Mouse (Mus musculus) telencephalon, adult 2 months (tissue): Measurements from ENCODE around the gene Rps6kc1.
"Not testable (repeated sequence)": the region's sequence is repeated elsewhere in the genome, so short reads cannot be mapped to it uniquely, and the experiment has no call there.

ENCODE experiments used
- DNase-seq: peaks from one replicate; pipeline ENCODE4 v3.0.0-alpha.2; 2011; ENCODE audit warnings: low read depth, low spot score

Gene Rps6kc1

DNA sequence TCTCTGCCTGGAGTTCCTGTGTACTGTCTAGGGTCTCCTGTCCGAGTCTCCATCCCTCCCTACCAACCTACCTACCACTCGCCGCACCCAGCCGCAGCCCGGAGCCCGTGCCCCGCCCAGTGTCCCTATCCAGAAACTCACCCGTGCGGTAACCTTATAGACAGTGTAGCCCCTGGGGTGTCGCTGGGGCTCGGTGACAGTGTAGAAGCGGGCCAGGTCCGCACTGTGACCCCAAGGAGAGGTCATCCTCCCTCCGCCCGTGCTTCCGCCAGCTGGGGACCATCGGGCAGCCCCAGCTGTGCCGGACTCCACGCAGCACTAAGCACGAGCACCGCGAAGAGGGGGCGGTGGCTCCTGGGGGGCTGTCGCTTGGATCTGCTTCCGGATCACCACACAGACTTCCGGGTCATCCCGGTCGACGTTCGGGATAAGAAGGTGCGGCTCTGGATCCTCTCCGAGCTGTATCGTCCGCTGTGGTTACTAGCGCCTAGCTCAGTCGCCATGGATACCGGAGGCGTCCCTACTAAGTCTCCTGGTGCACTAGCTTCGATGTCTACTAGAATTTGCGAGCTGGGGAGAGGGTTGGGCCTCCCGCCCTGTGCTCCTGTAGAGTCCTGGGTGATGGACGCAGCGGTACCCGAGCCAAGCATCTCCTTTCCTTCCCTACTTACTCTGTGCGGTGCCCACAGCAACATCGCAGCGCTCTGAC lies at the start of gene Rps6kc1:
Rps6kc1 (minus strand) TSS at position 356 of the 709 bp plus-strand sequence.
- DNase-seq: peak; percentile 89

DNA sequence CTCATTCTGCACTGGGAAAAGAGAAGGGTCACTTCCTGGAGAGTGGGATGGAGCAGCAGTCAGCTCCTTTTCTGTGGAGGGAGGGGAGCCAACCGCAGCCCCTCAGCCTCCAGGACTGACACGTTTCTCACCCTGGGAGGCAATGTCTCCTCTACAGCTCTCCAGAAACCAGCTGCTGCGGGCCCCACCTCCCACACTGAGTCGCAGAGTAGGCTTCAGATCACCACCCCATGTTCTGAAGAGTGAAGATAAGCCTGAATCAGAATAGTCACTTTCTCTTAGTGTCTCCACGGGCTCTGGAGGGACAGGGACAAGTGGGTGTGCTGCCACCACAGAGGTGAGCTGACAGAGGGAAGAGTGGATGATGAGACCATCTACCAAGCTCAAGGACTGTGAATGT lies 47.3 kb upstream of the Rps6kc1 start:
- DNase-seq: no peak

DNA sequence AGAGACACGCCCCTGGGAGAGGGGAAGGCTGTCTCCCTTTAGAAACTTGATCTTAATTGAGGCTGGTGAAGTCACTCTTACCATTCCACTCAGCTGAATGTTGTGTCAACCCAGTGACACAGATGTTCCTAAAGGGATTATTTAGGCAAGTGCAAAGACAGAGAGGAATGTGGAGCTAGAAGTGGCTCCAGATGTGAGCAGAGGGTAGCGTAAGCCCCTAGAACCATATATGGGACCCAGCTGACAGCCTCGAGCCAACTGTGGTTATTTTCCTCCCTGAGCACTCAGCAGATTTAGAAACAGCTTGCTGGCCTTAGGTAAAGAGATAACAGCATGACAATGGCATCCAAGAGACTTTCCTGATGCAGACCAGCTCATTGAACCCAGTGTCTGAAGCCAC lies 41.4 kb upstream of the Rps6kc1 start:
- DNase-seq: no peak

DNA sequence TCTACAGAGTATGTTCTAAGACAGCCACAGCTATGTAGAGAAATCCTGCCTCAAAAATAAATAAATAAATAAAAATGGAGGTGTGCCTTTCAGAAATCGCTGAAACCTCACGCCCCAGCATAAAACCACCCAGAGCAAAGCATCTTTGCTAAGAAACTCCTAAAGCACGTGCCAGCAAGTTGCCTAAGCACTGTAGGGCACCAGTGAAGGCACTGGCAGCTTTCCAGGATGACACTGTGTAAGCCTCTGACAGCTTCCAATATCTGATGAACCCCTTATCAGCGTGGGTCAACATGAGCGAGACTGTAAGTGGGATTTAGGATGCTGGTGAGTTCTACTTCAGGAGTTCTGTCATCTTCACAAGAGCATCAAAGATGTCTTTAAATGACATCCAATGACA lies 39.4 kb upstream of the Rps6kc1 start:
- DNase-seq: no peak

DNA sequence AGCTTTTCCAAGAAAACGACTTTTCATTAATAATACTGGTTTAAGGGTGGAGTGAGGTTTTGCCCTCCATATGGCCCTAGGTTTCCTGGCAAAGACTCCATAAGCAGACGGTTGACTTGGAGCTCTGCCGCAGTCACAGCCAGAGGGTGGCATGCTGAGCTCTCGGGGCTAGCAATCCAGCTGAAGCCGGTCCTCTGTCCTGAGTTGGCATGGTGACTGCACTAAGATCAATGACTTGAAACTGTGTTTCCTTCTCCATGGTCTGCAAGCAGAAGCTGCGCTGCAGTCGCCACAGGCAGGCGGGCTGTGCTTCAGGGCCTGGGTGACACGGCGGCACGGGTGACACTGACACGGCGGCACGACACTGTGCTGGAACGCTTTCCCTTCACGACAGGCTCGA lies 37.3 kb upstream of the Rps6kc1 start:
- DNase-seq: no peak

DNA sequence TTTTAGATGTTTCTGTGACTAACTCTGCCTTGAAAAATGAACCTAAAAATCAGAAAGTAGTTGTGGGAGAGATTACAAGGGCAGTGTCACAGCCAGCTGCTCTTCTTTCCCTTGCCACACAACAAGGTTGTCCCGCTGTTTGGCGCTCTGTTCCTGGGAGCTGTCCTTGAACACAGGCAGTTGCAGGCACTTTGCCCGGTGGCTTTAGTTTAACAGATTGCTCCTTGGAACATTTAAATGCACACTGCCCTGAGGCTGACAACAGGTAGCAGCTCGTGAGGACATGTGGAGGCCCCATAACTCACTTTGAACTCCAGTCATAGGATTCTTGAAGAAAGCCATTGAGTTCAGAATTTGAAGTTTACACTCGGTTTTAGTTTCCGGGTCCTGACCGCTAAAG lies 36.9 kb upstream of the Rps6kc1 start:
- no peak for DNase-seq

DNA sequence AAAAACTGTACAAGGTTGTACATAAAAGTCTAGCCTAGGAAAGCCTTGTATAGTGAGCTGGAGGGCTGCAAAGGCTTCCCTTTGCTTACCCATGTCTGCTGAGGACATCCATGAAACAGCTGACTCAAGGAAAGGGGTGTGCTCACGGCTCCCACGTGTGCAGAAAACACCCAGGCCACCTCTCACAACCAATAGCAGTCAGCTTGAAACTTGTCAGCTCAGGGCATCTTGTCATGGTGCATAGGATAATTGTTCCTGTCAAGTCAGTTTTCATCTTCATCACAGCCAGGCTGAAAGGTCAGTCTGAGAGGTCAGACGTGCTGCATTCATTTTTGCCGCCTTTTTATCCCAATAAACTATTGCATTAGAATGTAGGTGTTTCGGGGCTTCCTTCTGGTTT lies 36.4 kb upstream of the Rps6kc1 start:
- no peak for DNase-seq

DNA sequence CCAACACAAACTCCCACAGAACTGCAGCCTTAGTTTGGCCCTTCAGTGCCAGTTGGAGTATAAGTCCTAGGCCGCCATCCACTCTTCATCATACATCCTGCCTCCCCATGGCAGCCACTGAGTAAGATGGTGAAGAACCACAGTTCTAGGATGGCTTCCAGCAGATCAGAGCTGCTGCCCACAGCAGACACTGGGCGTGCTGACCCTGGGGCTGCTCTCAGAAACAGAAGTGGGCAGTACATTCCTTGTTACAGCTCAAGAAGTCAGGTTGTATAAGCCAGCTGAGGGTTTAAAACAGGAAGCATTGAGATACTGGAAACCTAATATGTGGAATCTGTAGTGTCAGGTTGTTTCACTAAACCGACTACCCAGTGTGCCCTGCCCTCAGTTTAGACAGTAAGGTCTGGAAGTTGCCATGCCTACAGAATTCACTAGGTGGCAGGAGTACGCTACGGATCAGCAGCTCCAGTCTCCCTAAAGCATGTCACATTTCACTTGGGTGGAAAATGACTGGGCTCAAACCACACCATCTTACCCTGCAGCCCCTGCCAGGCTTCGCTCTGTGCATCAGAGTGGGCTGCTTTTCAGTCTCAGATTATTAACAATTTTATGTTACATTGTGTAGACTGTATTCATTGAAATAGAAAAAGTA lies 32.7 kb upstream of the Rps6kc1 start:
- DNase-seq: peak; percentile 55

DNA sequence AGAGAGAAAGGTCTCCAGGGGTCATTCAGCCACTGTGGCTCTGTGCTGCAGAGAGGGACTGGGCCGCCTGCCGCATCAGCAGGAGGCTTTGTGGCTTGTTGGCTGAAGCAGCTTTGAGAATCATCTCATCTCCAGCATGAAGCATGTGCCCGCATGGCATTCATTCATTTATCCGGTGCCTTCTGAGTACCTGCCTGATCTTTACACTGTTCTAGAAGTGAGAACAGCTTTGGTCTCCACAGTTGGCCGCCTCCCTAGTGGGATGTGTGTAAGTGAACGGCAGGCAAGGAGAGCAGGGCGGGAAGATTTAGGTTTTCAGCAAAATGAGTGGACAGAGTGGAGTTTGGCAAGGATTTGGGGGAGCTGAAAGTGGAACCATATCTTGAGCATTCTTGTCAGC lies 28.2 kb upstream of the Rps6kc1 start:
- no peak for DNase-seq

DNA sequence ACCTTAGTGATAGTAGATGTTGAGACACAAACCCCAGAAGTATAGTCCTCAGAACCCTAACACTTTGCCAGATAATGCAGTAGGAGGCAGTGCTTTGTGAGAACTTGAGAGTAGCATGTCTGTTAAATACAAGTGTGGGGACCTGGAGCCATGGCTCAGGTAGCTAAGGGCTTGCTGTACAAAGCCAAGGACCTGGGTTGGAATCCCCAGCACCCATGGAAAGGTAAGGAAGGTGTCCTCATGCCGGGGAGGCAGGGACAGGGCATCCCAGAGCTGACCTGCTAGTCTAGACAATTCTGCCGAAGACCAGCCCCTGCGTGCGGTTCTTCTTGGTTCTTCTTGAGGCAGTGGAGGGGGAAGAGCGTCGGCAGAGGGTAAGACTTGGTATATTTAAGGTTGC lies 18.6 kb upstream of the Rps6kc1 start:
- no peak for DNase-seq

DNA sequence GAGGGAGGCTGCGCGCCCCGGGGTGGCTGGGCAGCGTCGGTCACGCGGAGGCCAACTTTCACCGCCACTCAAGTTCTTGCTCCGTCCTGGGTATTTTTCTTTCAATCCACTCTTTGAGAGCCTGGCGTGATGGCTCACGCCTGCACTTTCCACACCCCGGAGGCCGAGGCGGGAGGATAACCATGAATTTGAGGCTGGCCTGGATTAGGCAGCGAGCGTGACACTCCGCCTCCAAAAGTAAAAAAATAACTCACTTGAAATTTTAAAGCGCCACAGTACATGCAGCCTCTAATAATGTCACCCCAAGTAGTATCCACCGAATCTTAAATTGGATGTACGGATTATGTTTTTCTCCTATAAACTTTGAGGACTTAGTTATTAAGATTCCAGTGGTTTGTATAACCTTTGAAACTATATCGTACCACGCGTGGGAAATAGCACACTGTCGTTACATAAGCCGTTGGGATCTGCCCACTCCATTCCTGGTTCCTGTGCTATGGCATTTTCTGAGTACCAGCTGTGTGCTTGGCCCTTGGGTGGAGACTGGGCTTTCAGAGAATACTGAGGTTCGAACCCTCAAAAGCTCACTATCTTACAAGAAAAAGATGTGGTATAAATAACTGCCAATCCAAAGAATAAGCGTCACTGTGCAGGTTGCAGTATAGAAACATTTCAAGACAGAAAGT lies 17.6 kb upstream of the Rps6kc1 start:
- DNase-seq: no peak

DNA sequence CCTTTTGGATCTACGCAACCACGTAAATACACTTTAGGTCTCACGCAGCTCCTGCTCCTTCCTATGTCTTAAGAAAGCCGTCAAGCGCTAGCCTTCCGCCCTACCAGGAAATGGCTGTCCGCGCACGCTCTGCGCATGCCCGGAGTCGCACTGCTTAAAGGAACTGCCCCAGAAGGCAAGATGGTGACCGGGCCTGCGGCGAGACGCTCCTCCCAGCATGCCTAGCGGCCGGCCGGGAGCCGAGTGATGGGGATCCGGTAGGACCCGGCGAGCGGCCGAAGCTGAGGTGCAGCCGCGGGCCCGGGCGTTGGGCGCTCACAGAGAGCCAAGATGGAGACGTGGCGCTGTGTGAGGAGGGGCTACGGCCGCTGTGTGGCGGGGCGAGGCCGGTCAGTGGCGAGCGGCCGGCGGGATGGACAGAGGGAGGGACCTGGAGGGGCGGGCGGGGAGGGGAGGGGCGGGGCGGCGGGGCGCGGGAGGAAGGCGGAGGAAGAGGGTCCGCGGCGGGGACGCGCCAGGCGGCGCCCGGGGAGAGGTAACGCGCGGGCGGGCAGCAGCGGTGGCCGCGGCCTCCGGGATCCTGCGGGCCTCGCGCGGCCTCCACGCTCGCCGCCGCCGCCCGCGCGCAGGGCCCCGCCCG lies 16.9 kb upstream of the Rps6kc1 start:
- DNase-seq: peak; percentile 99

DNA sequence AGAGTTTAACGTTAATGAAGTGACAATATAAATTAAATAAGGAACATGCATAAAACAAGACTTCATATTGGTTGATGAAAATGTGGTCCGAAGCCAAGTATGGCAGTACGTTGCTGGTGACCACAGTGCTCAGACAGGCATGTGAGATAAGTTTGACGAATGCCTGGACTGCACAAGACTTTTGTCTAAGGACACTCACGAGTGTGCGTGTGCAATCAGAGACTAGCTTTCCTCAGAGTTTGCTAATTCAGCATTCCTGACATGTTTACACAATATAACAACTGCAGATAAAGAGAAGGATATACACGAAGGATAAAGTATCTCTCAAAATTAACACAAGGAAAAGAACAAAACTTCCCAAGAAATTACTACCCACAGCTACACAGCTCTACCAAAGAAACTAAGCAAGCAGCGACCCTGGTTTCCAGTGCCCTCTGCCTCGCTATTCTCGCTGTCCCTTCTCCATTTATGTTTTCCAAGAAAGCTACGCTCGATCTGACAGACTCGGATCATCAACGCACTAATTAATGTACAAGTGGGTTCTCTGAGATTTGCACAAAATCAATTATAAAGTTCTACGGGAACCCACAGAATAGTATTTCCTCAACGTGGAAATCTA lies 16.3 kb upstream of the Rps6kc1 start:
- DNase-seq: no peak

DNA sequence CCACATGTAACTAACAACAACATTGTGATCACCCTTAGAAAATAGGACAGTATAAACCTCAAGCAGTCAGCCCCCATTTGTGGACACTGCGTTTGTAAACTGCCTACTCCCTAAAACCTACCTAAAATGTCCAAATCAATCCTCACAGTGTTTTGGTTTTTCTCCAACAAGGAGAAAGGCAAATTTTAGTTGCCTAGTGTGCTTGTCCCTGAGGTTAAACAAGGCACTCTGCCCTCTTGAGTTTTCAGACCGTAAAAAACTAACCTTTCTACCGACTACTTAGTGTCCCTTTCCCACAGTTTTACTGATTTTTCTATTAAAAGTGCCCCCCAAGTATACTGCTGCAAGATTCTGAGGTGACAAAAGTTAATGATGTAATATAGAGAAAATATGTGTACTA lies 15.7 kb upstream of the Rps6kc1 start:
- DNase-seq: no peak

DNA sequence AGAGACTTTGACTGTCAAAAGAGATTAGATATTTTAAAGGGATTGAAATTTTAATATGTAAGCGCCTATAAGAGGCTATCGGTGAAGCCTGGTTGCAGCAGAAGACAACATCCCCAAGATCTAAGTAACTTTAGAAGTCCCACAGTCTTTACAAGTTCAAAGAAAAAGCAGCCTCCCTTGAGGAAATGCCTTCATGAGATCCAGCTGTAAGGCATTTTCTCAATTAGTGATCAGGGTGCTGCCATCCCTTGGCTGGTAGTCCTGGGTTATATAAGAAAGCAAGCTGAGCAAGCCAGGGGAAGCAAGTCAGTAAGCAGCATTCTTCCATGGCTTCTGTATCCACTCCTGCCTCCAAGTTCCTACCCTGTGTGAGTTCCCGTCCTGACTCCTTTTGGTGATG lies 13.2 kb upstream of the Rps6kc1 start, which contains the start of gene Angel2:
Angel2 (plus strand) TSS at position 301 of the 400 bp plus-strand sequence.
- not testable (repeated sequence) for DNase-seq

DNA sequence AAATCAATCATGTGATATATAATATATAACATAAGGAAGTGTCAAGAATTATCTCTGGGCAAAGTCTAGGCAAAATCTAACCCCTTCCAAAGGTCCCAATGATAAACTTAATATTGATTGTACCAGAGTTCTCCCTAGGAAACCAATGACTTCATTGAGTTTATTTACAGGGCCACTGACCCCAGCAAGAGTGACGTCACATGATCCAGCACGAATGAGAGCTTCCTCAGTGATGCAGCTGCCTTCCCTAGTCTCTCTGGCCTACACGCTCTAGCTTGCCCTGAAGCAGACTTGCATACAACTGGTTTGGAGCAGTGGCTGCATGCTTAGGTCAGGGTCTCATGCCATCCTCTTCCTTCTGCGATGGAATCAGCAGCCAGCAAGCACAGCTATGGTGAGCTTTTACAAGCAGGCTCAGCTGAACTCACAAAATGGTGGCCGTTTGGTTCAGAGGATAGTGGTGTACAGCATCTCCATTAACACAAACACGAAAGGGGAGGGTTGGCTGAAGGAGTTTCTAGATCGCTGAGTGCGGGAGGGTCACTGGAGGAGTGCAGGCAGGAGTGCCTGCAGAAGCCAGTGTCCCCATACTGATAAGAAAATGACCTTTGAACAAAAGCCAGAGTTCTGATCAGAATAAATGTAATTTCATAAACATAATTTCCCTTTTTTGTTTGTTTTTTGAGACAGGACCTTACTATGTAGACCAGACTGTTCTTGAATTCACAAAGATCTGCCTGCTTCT lies 8.3 kb upstream of the Rps6kc1 start:
- DNase-seq: no peak

DNA sequence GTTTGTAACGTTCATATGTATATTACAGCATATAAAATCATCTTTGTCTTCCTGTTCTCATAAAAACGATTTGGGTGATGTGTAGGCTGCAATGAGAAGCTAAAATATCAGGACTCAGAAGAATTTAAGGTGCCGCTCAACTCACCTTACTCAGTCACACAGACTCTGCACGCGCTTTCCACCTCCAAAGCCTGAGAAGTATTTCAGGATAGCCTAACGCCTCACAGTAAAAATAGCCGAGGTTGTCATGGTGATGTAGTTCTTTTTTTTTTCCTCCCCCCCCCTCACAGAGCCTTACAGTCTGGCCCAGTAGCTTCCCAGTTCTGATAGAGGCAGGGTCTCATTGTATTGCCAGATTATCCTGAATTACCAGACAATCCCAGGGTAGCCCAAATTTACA lies 7.4 kb upstream of the Rps6kc1 start:
- peak; percentile 90 for DNase-seq

DNA sequence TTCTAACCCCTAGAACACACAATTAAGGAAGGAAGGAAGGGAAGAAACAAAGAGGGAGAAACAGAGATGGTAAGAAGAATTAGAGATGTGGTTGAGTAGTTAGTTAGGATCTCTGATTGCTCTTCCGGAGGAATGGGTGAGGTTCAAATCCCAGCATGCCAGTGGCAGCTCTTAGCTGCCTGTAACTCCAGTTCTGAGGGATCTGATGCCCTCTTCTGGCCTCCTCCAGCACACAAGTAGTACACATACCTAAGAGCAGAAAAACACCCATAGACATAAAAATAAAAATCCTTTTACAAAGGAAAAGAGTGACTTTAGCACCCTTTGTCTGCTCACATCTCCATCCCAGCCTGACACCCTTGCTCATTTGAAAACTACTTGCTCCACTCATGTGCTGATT lies 1.1 kb upstream of the Rps6kc1 start:
- no peak for DNase-seq

DNA sequence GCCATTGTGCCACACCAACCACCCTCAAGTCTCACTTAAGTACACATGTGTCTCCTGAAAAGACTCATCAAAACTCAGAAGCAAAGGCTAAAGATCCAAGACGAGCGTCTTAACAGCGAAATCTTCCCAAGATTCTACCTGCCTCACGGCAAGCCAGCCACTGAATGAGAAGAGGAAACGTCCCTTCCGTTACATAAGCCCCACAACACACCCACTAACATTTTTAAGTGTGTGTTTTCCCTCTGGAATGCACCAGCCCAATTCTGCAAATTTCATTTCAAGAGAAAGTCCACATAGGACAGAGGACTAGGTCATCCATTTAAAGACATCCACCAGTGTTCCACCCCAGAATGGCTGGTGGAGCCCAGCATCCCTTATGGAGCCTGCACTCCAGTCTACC lies 734 bp downstream of the Rps6kc1 start:
- no peak for DNase-seq

DNA sequence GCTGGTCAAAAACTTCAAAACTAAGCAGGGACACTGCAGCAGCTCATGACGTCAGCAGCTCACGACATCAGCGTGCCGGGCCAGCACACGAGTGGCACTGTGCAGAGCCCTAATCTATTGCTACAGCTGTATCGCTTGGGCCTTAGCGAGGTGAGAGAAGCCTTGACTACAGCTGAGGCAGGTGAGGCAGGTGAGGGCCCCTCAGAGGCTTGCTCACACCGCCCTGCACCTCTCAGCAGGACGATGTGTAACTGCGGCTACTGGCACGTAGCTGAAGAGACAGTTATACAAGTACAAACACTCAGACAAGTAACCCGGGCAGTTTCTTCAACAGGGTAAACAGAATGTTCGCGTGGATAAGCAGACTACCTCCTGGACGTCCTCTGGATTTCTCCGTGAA lies 6.9 kb downstream of the Rps6kc1 start:
- DNase-seq: no peak

DNA sequence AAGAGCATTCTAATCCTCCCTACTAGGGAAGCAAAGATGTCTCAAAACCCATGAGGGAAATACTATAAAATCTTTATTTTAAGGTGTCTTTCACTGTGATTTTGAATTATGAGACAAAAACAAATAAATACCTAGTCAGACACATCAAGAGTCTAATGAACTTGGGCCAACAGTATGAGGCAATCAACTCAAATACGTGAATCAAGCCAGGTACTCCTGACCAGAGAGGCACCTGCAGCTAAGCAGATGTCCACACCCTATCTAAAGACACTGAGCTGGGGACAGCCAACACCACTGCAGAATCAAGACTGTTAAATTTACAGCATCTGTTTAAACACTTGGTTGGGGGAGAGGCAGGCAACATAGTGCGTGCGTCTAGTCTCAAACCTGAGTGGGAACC lies 7.4 kb downstream of the Rps6kc1 start:
- DNase-seq: no peak
